Mouse (Mus musculus) heart, adult 11 months (tissue): ENCODE results near the gene Itsn2.

ENCODE experiments used
- DNase-seq: peaks from one replicate; pipeline ENCODE4 v3.0.0; 2022

The Itsn2 gene

DNA sequence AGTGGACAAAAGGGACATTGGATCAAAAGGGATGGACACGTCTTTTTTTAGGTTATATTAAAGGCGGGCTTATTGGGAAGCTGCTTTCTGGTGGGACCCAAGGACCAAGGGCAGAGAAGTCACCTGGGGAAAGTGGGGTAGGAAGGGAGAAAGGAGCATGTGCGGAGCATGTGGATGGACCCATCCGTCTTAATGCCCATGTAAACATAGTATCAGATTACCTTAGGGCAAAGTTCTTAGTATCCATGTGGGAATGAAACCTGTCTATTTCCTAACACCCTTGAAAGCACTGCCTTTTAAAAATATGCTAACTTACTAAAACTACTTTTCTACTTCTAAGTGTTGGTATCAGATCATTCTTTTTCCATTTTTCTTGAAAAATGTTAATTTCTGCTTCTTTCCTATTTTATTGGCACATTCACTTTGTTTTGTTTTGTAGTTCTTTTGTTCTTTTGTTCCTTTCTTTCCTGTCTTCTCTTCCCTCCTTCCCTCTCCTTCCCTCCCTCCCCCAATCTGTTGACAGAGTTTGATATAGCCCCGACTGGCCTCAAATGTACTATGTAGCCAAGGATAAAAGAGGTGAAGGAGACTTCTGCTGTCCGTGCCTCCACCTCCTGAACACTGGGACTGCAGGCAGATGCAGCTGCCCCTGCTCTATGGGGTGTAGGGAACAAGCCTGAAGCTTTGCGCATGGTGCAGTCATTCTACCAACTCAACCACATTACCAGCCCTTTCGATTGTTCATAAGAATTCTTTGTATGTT lies 6.4 kb downstream of the Itsn2 start:
- no peak for DNase-seq

DNA sequence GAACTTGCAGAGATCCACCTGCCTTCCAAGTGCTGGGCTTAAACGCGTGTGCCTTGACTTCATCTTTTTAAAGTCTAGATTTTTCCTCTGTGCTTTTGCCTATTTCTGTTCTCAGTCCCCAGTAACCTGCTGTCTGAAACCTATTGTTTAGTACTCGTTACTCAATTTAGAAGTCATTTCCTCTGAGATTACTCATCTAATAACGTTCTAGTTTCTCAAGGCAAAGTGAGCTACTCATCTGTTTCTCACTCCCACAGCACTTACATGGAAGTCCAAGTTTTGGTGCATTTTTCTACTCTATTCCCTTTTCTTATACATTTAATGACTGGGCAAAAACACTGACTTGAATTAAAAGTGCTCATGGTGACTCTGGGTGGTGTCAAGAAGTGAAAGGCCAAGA lies 7.3 kb downstream of the Itsn2 start:
- no peak for DNase-seq

DNA sequence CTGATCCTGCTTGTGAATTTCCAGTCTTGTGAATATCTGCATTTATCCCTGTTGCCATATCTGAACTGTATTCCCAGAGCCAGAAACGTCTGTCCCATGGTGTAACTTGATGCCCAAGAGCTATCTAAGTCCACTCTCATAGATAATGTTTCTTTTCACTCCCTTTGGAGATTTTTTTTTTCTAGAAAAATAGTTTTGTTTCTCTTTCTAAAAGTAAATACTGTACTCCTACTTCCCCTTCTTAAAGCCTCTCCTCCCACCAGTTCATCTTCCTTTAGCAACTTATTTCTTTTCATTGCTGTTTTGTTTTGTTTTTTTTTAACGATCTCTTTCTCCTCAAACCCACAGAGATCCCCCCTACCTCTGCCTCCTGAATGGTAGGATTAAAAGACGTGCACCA lies 14.2 kb downstream of the Itsn2 start:
- DNase-seq = no peak

DNA sequence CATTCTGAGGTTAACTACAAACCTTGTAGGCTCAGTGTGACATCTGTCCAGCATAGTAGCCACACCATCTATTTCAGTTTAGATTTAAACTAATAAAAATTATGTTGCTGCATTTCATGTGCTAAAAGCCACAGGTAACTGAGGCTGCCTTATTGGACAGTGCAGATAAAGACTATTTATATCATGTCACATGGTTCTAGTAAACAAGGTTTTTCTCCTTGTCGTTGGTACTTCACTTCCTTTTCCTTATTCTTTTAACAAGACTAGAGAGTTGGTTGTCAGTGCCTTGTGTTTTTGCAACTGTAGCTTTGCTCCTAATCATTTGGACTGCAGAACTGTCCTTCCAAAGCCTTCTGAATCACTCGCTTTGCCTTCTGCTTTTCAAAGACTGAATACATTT lies 22.3 kb downstream of the Itsn2 start:
- no peak for DNase-seq

DNA sequence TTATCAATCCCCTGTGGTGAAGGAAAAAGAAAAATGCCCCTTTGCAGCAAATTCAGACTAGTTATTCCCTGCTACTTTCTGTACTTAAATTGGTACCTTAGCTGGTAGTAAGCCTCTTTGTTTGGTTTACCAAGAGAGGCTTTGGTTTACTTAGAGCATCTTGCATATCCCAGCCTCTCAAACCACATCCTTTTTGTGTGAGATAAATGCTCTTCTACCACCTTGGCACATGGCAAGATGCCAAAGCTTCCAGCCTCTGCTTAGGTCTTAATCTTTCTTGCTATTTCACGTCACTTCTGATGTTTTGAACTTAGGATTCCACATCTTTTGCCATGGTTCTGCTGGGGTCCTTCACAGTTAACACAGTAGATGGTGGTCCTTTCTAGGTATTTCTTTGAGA lies 31.8 kb downstream of the Itsn2 start:
- DNase-seq = no peak

DNA sequence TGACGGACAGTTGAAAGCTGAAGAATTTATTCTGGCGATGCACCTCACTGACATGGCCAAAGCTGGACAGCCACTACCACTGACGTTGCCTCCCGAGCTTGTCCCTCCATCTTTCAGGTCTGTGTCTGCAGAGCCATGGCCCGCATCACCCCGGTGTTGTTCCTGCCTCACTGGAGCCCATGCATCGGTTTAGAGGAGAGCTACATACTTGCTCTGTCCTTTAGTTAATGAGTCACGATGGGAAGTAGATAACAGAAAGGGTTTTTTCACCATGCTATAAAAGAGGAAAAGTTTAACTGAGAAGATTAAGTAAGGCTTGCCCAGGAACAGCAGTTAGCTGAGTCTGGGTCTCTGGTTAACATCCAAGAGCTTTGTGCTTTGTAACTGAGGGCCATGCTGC lies 40.5 kb downstream of the Itsn2 start:
- no peak for DNase-seq

DNA sequence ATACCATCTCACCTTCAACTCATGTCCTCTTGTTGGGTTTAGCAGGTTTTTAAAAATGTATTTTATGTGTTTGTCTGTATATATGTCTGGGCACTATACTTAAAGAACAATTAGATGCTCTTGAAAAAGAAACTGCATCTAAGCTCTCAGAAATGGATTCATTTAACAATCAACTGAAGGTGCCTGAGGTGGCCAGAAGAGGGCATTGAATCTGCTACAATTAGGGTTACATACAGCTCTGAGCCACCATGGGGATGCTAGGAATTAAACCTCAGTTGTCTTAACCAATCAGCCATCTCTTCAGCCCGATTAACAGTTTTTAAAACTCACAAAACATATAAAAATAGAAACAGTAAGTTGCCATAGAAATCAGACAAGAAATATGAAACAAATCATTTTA lies 46.0 kb downstream of the Itsn2 start:
- no peak for DNase-seq

DNA sequence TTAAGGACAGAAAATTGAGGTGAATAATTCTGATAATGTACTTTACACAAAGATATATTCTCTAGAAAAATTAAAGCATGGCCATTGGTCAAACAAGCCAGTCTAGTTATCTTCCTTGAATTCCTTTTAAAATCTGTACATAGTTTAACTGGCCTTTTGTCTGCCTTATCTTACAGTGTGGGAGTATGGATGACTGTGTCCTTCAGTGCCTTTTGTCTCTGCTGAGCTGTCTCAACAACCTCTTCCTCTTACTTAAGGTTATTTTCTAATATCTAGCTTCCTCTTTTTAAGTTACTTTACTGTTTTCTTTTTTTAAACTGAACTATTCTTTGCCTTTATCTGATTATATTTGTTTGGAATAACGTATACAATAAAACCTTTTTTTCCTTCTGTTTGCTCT lies 48.3 kb downstream of the Itsn2 start:
- DNase-seq = no peak

DNA sequence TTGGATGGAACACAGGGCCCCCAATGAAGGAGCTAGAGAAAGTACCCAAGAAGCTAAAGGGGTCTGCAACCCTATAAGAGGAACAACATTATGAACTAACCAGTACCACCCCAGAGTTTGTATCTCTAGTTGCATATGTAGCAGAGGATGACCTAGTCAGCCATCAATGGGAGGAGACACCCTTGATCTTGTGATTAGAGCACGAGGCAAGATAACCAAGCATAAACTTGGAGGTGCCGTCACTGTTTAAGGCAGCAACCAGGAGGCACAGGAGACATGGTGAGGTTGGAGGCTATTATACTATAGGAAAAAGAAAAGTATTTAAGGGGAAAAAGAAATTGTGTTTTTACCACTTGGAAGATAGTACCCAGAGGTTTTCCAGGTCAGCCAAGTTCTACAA lies 64.4 kb downstream of the Itsn2 start:
- DNase-seq = no peak

DNA sequence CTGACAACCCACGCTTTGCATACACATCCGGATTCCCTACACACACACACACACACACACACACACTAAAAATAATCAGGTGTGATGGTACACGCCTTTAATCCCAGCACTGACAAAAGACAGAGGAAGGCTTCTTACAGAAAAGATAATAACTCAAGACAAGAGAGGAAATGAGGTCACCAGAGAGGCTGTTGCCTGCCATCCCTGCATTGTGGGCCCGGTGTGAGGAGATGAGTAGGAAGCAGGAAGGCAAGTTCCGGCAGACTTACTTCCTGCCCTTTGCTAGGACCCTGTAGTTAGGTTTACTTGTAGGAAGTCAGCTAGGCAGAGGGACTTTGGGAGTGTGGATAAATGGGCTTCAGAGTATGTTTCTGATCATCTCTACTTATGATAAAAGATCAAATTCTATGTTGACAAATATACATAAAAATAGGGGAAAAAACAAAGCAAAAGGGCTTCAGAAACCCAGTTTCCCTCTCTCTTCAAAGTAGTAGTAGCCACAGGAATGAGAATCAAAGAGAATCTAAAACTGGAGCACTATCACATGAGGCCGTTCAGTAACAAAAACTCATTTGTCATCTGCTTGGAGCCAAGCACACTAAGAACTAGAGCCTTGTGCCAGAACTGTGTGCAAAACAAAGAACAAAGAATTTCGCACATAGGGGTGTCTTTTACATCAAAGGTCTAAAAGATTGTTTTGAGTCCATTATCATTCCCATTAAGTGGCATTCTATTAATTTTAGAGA lies 72.7 kb downstream of the Itsn2 start:
- DNase-seq = no peak

DNA sequence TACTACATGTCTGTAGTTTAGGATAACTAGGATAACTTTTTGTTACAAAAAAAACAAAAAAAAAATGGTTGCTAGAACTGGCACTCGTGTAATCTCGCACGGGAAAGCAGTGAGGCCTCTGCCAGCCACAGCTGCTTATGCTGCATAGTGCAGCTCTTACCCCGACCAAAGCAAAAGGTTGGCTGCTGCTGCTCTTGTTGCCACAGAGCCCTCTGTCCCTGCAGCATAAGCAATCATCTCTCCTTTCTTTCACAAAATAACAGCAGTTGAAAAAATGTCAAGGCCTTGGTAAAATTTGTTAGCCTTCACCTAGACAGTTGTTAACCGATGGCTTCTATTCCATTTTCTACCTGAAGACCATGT lies 73.2 kb downstream of the Itsn2 start:
- DNase-seq = no peak

DNA sequence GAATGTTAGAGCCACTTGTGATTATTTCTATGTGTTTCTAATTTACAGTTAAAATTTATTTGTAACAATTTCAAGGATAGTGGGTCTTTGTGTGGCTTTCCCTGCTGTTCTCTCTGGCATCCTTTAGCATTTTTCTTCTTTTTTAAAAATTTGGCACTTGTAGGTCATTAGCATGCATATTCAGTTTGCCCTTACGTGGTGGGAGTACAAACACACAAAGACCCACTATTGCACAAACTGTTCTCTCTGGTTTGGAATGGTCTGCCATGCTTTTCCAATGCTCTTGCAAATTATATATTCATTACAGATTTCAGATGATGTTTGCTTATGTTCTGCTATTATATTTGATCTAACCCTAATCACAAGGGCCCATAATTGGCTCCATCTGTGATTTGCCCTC lies 83.9 kb downstream of the Itsn2 start:
- DNase-seq = no peak

DNA sequence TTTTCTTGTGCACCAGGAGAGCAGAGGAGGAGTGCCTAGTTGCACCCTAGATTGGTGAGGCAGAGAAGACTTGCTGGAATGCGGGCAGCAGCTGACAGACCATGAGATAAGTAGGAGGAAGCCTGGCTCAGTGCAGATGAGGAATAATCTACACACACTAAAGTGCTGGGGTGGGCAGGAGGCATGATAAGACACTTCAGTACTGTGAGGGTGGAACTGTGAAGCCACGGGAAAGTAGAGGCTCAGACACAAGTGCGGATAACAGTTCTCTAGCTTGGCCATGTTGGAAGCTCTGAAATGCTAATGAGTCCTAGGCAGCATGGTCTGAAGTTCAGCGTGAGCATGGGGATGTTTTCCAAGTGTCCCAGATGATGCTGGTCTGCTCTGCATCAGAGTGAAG lies 87.5 kb downstream of the Itsn2 start:
- DNase-seq = peak; percentile 84

DNA sequence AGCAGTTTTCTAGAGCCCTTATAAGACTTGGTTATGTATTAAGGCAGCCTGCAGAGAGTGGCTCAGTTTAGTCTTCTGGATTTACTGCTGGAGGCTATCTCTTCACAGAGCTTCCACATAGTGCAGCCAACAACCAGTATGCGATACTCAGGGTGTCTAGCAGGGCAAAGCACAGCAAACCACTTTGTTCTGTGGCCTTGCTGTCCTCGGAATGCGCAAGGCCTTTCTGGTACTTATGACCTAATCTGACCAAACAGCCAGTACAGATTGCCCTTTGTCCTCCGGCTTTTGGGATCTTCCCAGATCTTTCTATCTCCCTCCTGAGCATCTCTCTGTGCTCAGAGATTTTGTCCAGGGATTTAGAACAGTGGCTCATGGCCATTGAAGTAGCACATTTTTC lies 93.0 kb downstream of the Itsn2 start:
- DNase-seq = no peak

DNA sequence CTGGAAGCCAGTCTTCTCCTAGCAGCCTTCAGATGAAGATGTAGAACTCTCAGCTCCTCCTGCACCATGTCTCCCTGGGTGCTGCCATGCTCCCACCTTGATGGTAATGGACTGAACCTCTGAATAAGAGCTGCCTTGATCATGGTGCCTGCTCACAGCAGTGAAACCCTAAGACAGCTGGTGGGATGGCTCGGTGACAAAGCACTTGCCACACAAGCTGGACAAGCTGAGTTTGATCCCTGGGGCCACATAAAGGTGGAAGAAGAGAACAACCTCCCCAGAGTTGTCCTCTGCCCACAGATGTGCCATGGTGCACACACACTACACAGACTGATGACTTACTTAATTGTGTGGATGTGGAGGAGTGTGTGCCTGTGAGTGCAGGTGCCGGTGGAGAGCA lies 95.9 kb downstream of the Itsn2 start:
- peak; percentile 79 for DNase-seq

DNA sequence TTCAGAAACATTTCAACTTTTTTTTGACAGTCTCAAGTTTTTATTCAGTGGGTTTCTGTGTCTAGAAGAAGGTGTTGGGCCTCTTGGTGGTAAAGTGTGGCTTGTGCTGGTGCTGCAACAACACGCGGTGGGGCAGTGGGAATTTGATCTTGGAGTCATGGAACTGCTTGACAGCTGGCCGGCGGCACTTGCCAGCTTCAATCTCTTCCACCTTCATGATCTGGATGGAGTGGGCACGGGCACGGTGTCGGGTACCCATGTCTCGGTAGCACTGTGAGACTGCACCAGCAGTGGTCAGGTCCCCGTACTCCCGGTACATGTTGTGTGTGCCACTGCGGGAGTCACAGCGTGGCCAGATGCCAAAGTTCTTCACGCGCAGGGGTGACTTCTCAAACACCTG lies 96.9 kb downstream of the Itsn2 start:
- DNase-seq = peak; percentile 89

DNA sequence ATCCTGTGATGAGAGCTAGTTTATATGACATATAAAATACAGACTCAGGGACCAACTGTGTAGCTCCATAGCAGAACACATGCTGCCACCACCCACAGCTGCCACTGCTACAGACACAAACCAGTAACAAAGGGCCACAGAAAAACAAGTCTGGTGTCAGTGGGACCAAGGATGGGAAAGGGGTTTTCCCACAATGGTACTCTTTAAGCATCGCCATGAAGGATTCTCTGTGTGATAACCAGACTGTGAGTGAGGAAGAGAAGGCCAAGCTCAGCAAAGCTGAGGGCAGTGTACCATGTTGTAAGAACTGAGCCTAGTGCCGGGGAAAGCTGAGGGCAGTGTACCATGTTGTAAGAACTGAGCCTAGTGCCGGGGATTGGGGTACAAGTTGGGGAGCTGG lies 98.8 kb downstream of the Itsn2 start:
- peak; percentile 82 for DNase-seq

DNA sequence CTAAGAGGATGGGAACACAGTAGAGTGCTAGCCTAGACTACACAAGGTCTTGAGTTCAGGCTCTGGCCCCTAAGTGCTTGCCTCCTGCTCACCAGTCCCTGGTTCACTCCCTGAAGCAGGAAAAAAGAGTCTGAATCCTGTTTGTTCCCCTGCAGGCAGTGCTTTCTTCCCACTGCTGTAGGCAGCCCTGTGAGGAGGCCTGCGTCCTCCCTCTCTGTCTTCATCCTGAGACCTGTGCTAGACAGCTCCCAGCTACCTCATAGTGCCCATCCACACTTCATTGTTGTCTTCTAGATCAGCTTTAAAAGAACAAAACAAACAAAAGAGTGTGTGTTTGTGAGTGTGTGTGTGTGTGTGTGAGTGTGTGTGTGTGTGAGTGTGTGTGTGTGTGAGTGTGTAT lies 102.1 kb downstream of the Itsn2 start:
- peak; percentile 57 for DNase-seq

DNA sequence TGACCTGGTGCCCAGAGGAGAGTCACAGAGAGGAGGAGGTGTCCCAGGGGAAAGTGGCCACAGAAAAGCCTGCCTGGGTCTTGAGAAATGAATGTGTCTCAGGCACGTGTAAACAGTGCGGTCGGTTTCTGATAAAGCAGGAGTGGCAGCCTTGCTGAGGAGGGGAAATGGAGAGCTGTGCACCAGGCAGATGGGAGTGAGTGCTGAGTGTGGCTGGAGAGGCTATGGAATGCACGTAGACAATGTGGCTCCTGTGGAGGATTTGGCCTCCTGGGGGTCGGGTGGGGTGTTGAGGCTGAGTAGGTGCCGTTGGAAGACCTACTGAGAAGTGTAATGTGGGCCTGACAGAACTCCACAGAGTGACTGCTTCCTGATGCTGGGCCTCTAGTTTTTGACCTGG lies 113.2 kb downstream of the Itsn2 start:
- peak; percentile 61 for DNase-seq

DNA sequence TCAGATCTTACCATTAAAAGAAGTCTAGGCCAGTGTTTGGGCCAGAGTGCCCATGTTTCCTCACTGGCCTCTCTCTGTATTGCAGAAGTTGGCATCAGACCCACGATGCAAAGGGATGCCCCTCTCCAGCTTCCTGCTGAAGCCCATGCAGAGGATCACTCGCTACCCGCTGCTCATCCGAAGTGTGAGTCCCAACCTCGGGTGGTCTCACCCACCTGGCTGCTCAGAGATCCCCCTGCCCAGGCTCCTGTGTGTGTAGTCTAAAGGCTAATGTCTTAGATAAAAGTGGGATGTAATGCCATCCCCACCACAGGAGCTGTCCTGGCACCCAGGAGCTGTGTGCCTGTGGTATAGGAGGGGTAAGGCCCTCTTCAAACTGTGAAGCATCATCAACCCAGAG lies 113.7 kb downstream of the Itsn2 start:
- DNase-seq = peak; percentile 85

DNA sequence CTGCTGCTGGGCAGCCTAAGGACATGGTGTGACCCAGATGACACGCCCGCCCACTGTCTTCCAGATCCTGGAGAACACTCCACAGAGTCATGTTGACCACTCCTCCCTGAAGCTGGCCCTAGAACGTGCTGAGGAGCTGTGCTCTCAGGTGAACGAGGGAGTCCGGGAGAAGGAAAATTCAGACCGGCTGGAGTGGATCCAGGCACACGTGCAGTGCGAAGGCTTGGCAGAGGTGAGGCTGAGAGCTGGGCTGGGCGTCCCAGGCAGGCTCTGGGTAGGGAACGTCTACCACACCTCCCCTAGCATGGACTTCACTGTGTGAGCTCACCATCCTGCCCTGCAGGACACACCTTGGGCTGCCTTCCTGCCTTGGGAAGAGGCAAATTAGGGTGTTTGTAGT lies 114.5 kb downstream of the Itsn2 start:
- DNase-seq = peak; percentile 81

DNA sequence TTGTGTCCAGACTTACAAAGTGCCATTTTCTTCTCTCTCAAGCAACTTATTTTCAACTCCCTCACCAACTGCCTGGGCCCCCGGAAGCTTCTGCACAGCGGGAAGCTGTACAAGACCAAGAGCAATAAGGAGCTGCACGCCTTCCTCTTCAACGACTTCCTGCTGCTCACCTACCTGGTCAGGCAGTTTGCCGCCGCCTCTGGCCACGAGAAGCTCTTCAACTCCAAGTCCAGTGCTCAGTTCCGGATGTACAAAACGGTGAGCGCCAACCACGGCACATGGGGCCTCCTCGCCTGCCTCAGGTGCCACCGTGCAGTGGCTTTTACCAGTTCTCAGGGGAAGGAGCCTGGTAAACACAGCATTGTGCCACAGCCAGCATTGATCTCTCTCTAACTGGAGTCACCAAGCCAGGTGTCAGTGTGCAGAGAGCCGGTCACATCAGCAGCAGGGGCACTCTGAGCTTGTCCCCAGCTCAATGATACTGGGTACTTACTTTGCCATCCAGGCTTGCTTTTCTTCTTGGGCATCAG lies 115.1 kb downstream of the Itsn2 start:
- peak; percentile 73 for DNase-seq

DNA sequence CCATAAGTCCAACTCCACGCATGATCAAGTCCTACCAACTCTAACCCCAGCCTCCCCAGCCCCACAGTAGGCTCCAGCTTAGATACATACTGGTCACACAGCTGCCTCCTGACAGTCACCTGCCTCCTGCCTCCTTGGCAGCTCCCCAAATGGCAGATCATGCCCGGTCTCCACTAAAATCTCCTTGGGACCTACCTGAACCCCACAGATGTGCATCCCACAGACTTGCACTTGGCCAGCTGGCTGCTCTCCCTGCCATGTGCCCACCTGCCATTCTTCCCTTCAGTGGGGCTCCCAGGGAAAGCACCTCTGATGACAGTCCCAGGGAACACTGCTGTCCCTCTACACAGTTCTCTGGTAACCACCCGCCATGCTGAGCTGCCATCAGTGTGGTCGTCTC lies 115.9 kb downstream of the Itsn2 start:
- no peak for DNase-seq

DNA sequence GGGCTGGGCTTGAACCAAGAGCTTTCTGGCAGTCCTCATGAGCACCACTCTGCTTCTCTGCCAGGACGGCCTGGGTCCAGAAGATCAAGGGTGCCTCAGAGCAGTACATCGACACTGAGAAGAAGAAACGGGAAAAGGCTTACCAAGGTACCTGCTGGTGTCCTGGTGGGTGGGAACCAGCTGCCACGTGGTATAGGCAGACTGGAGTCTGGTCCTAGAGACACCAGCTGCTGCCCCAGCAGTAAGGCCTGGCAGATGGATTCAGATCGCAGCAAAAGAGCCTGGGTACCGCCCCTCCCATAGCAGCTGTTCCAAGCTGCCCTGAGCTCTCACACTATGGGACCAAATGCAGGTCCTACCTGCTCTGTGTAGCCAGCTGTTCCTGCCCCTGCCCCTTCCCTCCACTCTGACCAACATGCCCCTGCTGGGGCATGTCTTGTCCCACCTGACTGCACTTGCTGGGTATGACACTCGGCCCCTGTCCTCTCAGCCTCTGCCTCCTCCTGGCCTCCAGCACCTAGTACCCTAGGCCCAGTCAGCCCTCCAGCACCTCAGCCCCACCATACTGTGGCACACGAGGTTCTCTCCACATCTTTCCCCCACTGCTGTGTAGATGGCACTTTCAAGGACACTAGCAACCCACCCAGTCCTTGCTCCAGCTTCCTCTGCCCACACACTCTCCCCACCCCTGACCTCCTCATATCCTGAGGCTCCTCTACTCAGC lies 116.6 kb downstream of the Itsn2 start:
- DNase-seq = peak; percentile 79
